Mouse (Mus musculus) myocyte (in vitro differentiated cells): Measurements from ENCODE around the gene Snap47.

Source experiments
- E2F4 ChIP-seq: IDR thresholded peaks from one replicate; pipeline ENCODE4 v1.6.1; 2011; ENCODE audit warnings: mild to moderate bottlenecking, control low read depth, moderate library complexity; ENCODE audit not compliant: insufficient read depth
- POLR2A ChIP-seq: IDR thresholded peaks from one replicate; pipeline ENCODE4 v1.6.1; 2011; ENCODE audit warnings: low read depth, mild to moderate bottlenecking, control low read depth, moderate library complexity; ENCODE audit not compliant: insufficient read length

GRCm38 (mm10) chr11:59366633-59367032 lies 84.4 kb downstream of the Snap47 start:
- TF ChIP-seq POLR2A (no peak), E2F4 (no peak)
